Mouse (Mus musculus) inflammation-experienced regulatory T-cells, adult 6 months (primary cell): Measurements from ENCODE around the gene Kif3b. TPM values are rescaled to one million over a fixed set of nuclear protein-coding genes. Genes with fewer than 3 reads are reported as not detected.
"Not testable (repeated sequence)": the region's sequence is repeated elsewhere in the genome, so short reads cannot be mapped to it uniquely, and the experiment has no call there.

Source experiments
- ATAC-seq: one replicate; pipeline ENCODE4 v1.8.0; 2017
- polyA plus RNA-seq, 3 experiments: library from polyadenylated mRNA; unstranded; fragments of 100-300 nt; shearing (Covaris generic); gene quantifications; one replicate each; pipeline ENCODE4 v1.2.1; 2017

Gene Kif3b
- polyA plus RNA-seq = 10 to 100 TPM in 2 of 3 experiments, 1 to 10 TPM in 1; 8.5 to 13.3 (median 11.6) TPM

- ATAC-seq = peak; percentile 91
Measured at GRCm38 (mm10) chr2:153290938-153291928, at the start of gene Kif3b. TSS of gene Kif3b (plus strand) at chr2:153291413.

- ATAC-seq = no peak
Measured at GRCm38 (mm10) chr2:153242156-153242555, 49.1 kb upstream of the Kif3b start.

- no peak for ATAC-seq
Measured at GRCm38 (mm10) chr2:153249751-153250150, 41.5 kb upstream of the Kif3b start.

GRCm38 (mm10) chr2:153256604-153257003 is 34.6 kb upstream of the Kif3b start:
- no peak for ATAC-seq

- no peak for ATAC-seq
Measured at GRCm38 (mm10) chr2:153259030-153259863, 32.0 kb upstream of the Kif3b start.

GRCm38 (mm10) chr2:153259864-153260674 is 31.1 kb upstream of the Kif3b start:
- ATAC-seq = no peak

- ATAC-seq = peak; percentile 99
Measured at GRCm38 (mm10) chr2:153263053-153263452, 28.2 kb upstream of the Kif3b start.

GRCm38 (mm10) chr2:153267331-153267730 is 23.9 kb upstream of the Kif3b start:
- ATAC-seq = no peak

GRCm38 (mm10) chr2:153270231-153270915 is 20.8 kb upstream of the Kif3b start:
- ATAC-seq = not testable (repeated sequence)

GRCm38 (mm10) chr2:153274200-153274918 is 16.9 kb upstream of the Kif3b start:
- not testable (repeated sequence) for ATAC-seq

- no peak for ATAC-seq
Measured at GRCm38 (mm10) chr2:153274919-153275247, 16.3 kb upstream of the Kif3b start.

GRCm38 (mm10) chr2:153275577-153275976 is 15.6 kb upstream of the Kif3b start:
- ATAC-seq = not testable (repeated sequence)

GRCm38 (mm10) chr2:153276440-153276839 is 14.8 kb upstream of the Kif3b start:
- peak; percentile 11 for ATAC-seq

GRCm38 (mm10) chr2:153276846-153277245 is 14.4 kb upstream of the Kif3b start:
- not testable (repeated sequence) for ATAC-seq

- peak; percentile 95 for ATAC-seq
Measured at GRCm38 (mm10) chr2:153278357-153278756, 12.9 kb upstream of the Kif3b start.

GRCm38 (mm10) chr2:153283919-153284318 is 7.3 kb upstream of the Kif3b start:
- ATAC-seq = no peak

- ATAC-seq = no peak
Measured at GRCm38 (mm10) chr2:153286524-153286923, 4.7 kb upstream of the Kif3b start.

- no peak for ATAC-seq
Measured at GRCm38 (mm10) chr2:153287835-153288234, 3.4 kb upstream of the Kif3b start.

- ATAC-seq = peak; percentile 64
Measured at GRCm38 (mm10) chr2:153292305-153292861, 1.2 kb downstream of the Kif3b start.

- no peak for ATAC-seq
Measured at GRCm38 (mm10) chr2:153295196-153295595, 4.0 kb downstream of the Kif3b start.

GRCm38 (mm10) chr2:153297771-153298170 is 6.6 kb downstream of the Kif3b start:
- no peak for ATAC-seq
